In genomic region chr17:34959130-34959778, GRCm38 (mm10) we compare ENCODE assay signal across 8 mouse cellular contexts. TPM values are rescaled to one million over a fixed set of nuclear protein-coding genes. Genes with fewer than 3 reads are reported as not detected.
A peak's percentile ranks its signal among the peaks of the same experiment; 100 is the strongest.
DNase-seq lines count a peak whose midpoint lies in the region; ATAC-seq lines count a peak whose summit lies in the region.
"Not testable (repeated sequence)": the region's sequence is repeated elsewhere in the genome, so short reads cannot be mapped to it uniquely, and the experiment has no call there.

Gene Hspa1b (minus strand): TSS chr17:34959238.

- not testable (repeated sequence) for H3K36me3 ChIP-seq in embryonic facial prominence, embryonic 10.5 days (replicated peaks); intestine, embryonic 15.5 days; megakaryocyte, embryonic 14.5 days (replicated peaks; ENCODE audit: low read length)

- under 1% methylated on average over 32 of the region's 32 CpGs for WGBS in embryonic facial prominence, embryonic 10.5 days
- under 1% methylated on average over 31 of the region's 32 CpGs for WGBS in intestine, embryonic 15.5 days

- H3K9me3 ChIP-seq in embryonic facial prominence, embryonic 10.5 days; intestine, embryonic 15.5 days; megakaryocyte, embryonic 14.5 days: not testable (repeated sequence)

- peak within 1 kb of the TSS; percentile 41 for H3K9ac ChIP-seq in intestine, embryonic 15.5 days

- peak within 1 kb of the TSS; percentile 65 for H3K4me2 ChIP-seq in intestine, embryonic 15.5 days (replicated peaks)

- H3K27me3 ChIP-seq in embryonic facial prominence, embryonic 10.5 days (replicated peaks; ENCODE audit: low read depth, poor library complexity, severe bottlenecking): peaks cover 70% of the 10 kb centered on the region
- H3K27me3 ChIP-seq in intestine, embryonic 15.5 days (replicated peaks): not testable (repeated sequence)
- H3K27me3 ChIP-seq in megakaryocyte, embryonic 14.5 days (replicated peaks): peaks cover 42% of the 10 kb centered on the region

- ATAC-seq in intestine, embryonic 15.5 days: peak; percentile 96

- peak within 1 kb of the TSS; percentile 68 for H3K4me3 ChIP-seq in embryonic facial prominence, embryonic 10.5 days
- peak within 1 kb of the TSS; percentile 45 for H3K4me3 ChIP-seq in intestine, embryonic 15.5 days (replicated peaks)
- H3K4me3 ChIP-seq in megakaryocyte, embryonic 14.5 days (replicated peaks): peak within 1 kb of the TSS; percentile 92

- H3K4me1 ChIP-seq in embryonic facial prominence, embryonic 10.5 days: peaks cover 16% of the 10 kb centered on the region
- not testable (repeated sequence) for H3K4me1 ChIP-seq in intestine, embryonic 15.5 days (replicated peaks)
- H3K4me1 ChIP-seq in megakaryocyte, embryonic 14.5 days: peaks cover 16% of the 10 kb centered on the region

- peak within 1 kb of the TSS; percentile 90 for H3K27ac ChIP-seq in embryonic facial prominence, embryonic 10.5 days (replicated peaks)
- H3K27ac ChIP-seq in intestine, embryonic 15.5 days: peak within 1 kb of the TSS; percentile 95

- DNase-seq in adrenal gland, adult 18-20 months (ENCODE audit: low spot score in 2 of 2): peak; percentile 89 to 96
- peak; percentile 85 for DNase-seq in embryonic facial prominence, embryonic 10.5 days (ENCODE audit: low spot score)
- peak; percentile 35 to 77 for DNase-seq in gastrocnemius, postnatal 4 days (ENCODE audit: low spot score in 2 of 2)
- DNase-seq in left cerebral cortex, postnatal 10 days (ENCODE audit: extremely low spot score in 1 of 2, low spot score in 2 of 2): peak; percentile 60 to 83
- peak; percentile 80 to 85 for DNase-seq in right cerebral cortex, postnatal 10 days (ENCODE audit: low spot score in 2 of 2)
- DNase-seq in urinary bladder, postnatal 14 days (ENCODE audit: low spot score): peak; percentile 85

- intact Hi-C loops in left cerebral cortex, postnatal 10 days (cut with DNase I): not testable (repeated sequence)

RNA-seq across cellular contexts. Expression of gene Hspa1b, which starts in this region (rescaled TPM):
- total RNA-seq in adrenal gland, adult 18-20 months (2021): 100 to 1,000 TPM; 635 to 643 TPM
- polyA plus RNA-seq in embryonic facial prominence, embryonic 10.5 days (2016; fragmentation: Nextera tagmentation; extraction: Ambion mirVana): 0.13 and 0.15 TPM in 2 replicates
- 1 to 10 TPM; 3.7 to 4.0 TPM for total RNA-seq in gastrocnemius, postnatal 4 days (2021)
- polyA plus RNA-seq in intestine, embryonic 15.5 days (2015; fragmentation: Nextera tagmentation; extraction: Ambion mirVana): 0.43 TPM in 2 replicates
- total RNA-seq in left cerebral cortex, postnatal 10 days (2021): 1 to 10 TPM; 1.2 to 2.0 TPM
- polyA plus RNA-seq in megakaryocyte, embryonic 14.5 days (2012; ENCODE audit: insufficient read depth, low replicate concordance): 4.5 and 7.2 TPM in 2 replicates

Comparison
In these comparisons a context has a peak if more than half of its experiments do, and no peak if none do; other contexts are left out.
1. Peak in every context shown above with its lines: DNase-seq, ATAC-seq, H3K4me3 ChIP-seq and H3K27ac ChIP-seq.
2. RNA of gene Hspa1b (total RNA-seq): 635 to 643 TPM in adrenal gland, adult 18-20 months; 3.7 to 4.0 TPM in gastrocnemius, postnatal 4 days and 1.2 to 2.0 TPM in left cerebral cortex, postnatal 10 days; every median in the first group is over 100 times any median in the second.
3. Peak in DNase-seq, H3K4me3 ChIP-seq and H3K27ac ChIP-seq in embryonic facial prominence, embryonic 10.5 days; RNA of the gene not detected or under 1 TPM.
4. Peak in ATAC-seq, H3K4me3 ChIP-seq, H3K27ac ChIP-seq, H3K9ac ChIP-seq and H3K4me2 ChIP-seq in intestine, embryonic 15.5 days; RNA of the gene not detected or under 1 TPM.